In genomic region chr14:60646373-60646772, GRCm38 (mm10) we compare ENCODE assay signal across 20 mouse cellular contexts. TPM values are rescaled to one million over a fixed set of nuclear protein-coding genes. Genes with fewer than 3 reads are reported as not detected.
A peak's percentile ranks its signal among the peaks of the same experiment; 100 is the strongest.
DNase-seq lines count a peak whose midpoint lies in the region; ATAC-seq lines count a peak whose summit lies in the region.
"Had no signal": no experiment of that assay in that cellular context is flagged by ENCODE, and none has a peak within 500 bp of the region (broad histone marks: within the 10 kb centered on the region; RNA-seq: fewer than 3 reads in every experiment).

No protein-coding gene starts in this region.

- 0 out of 2 replicates have a peak overlapping the region, but pooled peaks have one; percentile 21 for H3K27ac ChIP-seq in forebrain, embryonic 12.5 days
- H3K27ac ChIP-seq in forebrain, embryonic 14.5 days (ENCODE audit: low read depth, low read length), result no peak overlapping the region
- peak overlapping the region; percentile 34; the same call in 1 of the 2 replicates for H3K27ac ChIP-seq in neural tube, embryonic 13.5 days (replicated peaks)
- no peak overlapping the region for H3K27ac ChIP-seq in neural tube, embryonic 15.5 days (replicated peaks)
- 0 out of 2 replicates have a peak overlapping the region, but pooled peaks have one; percentile 11 for H3K27ac ChIP-seq in intestine, embryonic 15.5 days
- H3K27ac ChIP-seq: embryonic facial prominence, embryonic 13.5 days; gastrocnemius, adult 2 months; heart, embryonic 13.5 days; limb, embryonic 15.5 days had no signal

- ATAC-seq in forebrain, embryonic 12.5 days (ENCODE audit: low FRiP score), result no peak
- ATAC-seq in forebrain, embryonic 14.5 days, result no peak
- ATAC-seq in neural tube, embryonic 13.5 days (ENCODE audit: low read depth), result no peak
- no peak for ATAC-seq in neural tube, embryonic 15.5 days (ENCODE audit: low FRiP score)
- peak; percentile 60 for ATAC-seq in intestine, embryonic 15.5 days
- ATAC-seq: hindbrain, embryonic 16.5 days; lung, postnatal 0 days had no signal

- no peak overlapping the region for H3K4me3 ChIP-seq in forebrain, embryonic 12.5 days (replicated peaks)
- no peak overlapping the region for H3K4me3 ChIP-seq in forebrain, embryonic 14.5 days (ENCODE audit: low read depth, low read length)
- no peak overlapping the region for H3K4me3 ChIP-seq in neural tube, embryonic 13.5 days
- H3K4me3 ChIP-seq in neural tube, embryonic 15.5 days (replicated peaks), result no peak overlapping the region
- H3K4me3 ChIP-seq in intestine, embryonic 15.5 days (replicated peaks), result no peak overlapping the region
- H3K4me3 ChIP-seq: embryonic facial prominence, embryonic 13.5 days; gastrocnemius, adult 2 months; heart, embryonic 13.5 days; limb, embryonic 15.5 days had no signal

- 69% methylated on average over 5 of the region's 5 CpGs for WGBS in forebrain, embryonic 12.5 days
- 57% methylated on average over 5 of the region's 5 CpGs for WGBS in forebrain, embryonic 14.5 days
- WGBS in neural tube, embryonic 13.5 days, result 53% methylated on average over 5 of the region's 5 CpGs
- 58% methylated on average over 5 of the region's 5 CpGs for WGBS in neural tube, embryonic 15.5 days
- 51% methylated on average over 5 of the region's 5 CpGs for WGBS in intestine, embryonic 15.5 days

- no peak overlapping the region for H3K9ac ChIP-seq in forebrain, embryonic 12.5 days
- H3K9ac ChIP-seq in forebrain, embryonic 14.5 days (ENCODE audit: low read length), result no peak overlapping the region
- H3K9ac ChIP-seq in neural tube, embryonic 13.5 days, result no peak overlapping the region; the same call in 1 of the 2 replicates
- H3K9ac ChIP-seq in neural tube, embryonic 15.5 days (replicated peaks), result no peak overlapping the region
- H3K9ac ChIP-seq in intestine, embryonic 15.5 days, result no peak overlapping the region
- H3K9ac ChIP-seq: embryonic facial prominence, embryonic 13.5 days; heart, embryonic 13.5 days; limb, embryonic 15.5 days had no signal

- H3K4me2 ChIP-seq in forebrain, embryonic 12.5 days, result no peak overlapping the region
- no peak overlapping the region for H3K4me2 ChIP-seq in forebrain, embryonic 14.5 days (ENCODE audit: low read length)
- no peak overlapping the region for H3K4me2 ChIP-seq in neural tube, embryonic 13.5 days
- H3K4me2 ChIP-seq in neural tube, embryonic 15.5 days, result no peak overlapping the region
- no peak overlapping the region for H3K4me2 ChIP-seq in intestine, embryonic 15.5 days (replicated peaks)
- H3K4me2 ChIP-seq: embryonic facial prominence, embryonic 13.5 days; heart, embryonic 13.5 days; limb, embryonic 15.5 days; midbrain, embryonic 11.5 days had no signal

- H3K36me3 ChIP-seq in forebrain, embryonic 12.5 days (replicated peaks), result peaks cover 21% of the 10 kb centered on the region; the same call in 1 of the 2 replicates
- no peaks in the 10 kb centered on the region; the same call in 1 of the 2 replicates for H3K36me3 ChIP-seq in forebrain, embryonic 14.5 days (ENCODE audit: control insufficient read depth, insufficient read depth, low read length)
- H3K36me3 ChIP-seq in neural tube, embryonic 13.5 days, result no peaks in the 10 kb centered on the region
- H3K36me3 ChIP-seq in neural tube, embryonic 15.5 days, result no peaks in the 10 kb centered on the region
- no peaks in the 10 kb centered on the region for H3K36me3 ChIP-seq in intestine, embryonic 15.5 days
- H3K36me3 ChIP-seq: embryonic facial prominence, embryonic 13.5 days; G1E; heart, embryonic 13.5 days; limb, embryonic 15.5 days had no signal

- H3K9me3 ChIP-seq in forebrain, embryonic 12.5 days, result no peaks in the 10 kb centered on the region
- no peaks in the 10 kb centered on the region for H3K9me3 ChIP-seq in forebrain, embryonic 14.5 days (replicated peaks; ENCODE audit: control insufficient read depth, low read length)
- no peaks in the 10 kb centered on the region for H3K9me3 ChIP-seq in neural tube, embryonic 13.5 days
- no peaks in the 10 kb centered on the region for H3K9me3 ChIP-seq in neural tube, embryonic 15.5 days (replicated peaks)
- no peaks in the 10 kb centered on the region for H3K9me3 ChIP-seq in intestine, embryonic 15.5 days
- H3K9me3 ChIP-seq: embryonic facial prominence, embryonic 13.5 days; G1E; heart, embryonic 13.5 days; limb, embryonic 15.5 days had no signal

- H3K27me3 ChIP-seq in forebrain, embryonic 12.5 days, result no peaks in the 10 kb centered on the region
- H3K27me3 ChIP-seq in forebrain, embryonic 14.5 days (replicated peaks; ENCODE audit: control insufficient read depth, insufficient read depth, low read length), result no peaks in the 10 kb centered on the region
- H3K27me3 ChIP-seq in neural tube, embryonic 13.5 days, result no peaks in the 10 kb centered on the region
- no peaks in the 10 kb centered on the region for H3K27me3 ChIP-seq in neural tube, embryonic 15.5 days (replicated peaks)
- H3K27me3 ChIP-seq in intestine, embryonic 15.5 days (replicated peaks), result no peaks in the 10 kb centered on the region
- H3K27me3 ChIP-seq: embryonic facial prominence, embryonic 13.5 days; heart, embryonic 13.5 days; limb, embryonic 15.5 days had no signal

- no peak for DNase-seq in forebrain, embryonic 14.5 days (ENCODE audit: low spot score)
- peak; percentile 88 for DNase-seq in adrenal gland, adult 2 months
- DNase-seq in layer of hippocampus, adult 8-10 months (ENCODE audit: low spot score in 2 of 2), result no peak
- DNase-seq in urinary bladder, postnatal 25 days (ENCODE audit: low spot score), result no peak
- DNase-seq: cerebellum, adult 11-12 months; cerebellum, postnatal 14 days; gastrocnemius, adult 2 months; kidney, adult 8-10 months; thymus, adult 18-20 months had no signal

- H3K4me1 ChIP-seq in forebrain, embryonic 12.5 days, result peaks cover 53% of the 10 kb centered on the region
- peaks cover 26% of the 10 kb centered on the region for H3K4me1 ChIP-seq in forebrain, embryonic 14.5 days (ENCODE audit: control insufficient read depth, insufficient read depth, low read length)
- peaks cover 54% of the 10 kb centered on the region for H3K4me1 ChIP-seq in neural tube, embryonic 13.5 days (replicated peaks)
- H3K4me1 ChIP-seq in neural tube, embryonic 15.5 days, result peaks cover 18% of the 10 kb centered on the region; the same call in 1 of the 2 replicates
- H3K4me1 ChIP-seq in intestine, embryonic 15.5 days (replicated peaks), result peaks cover 11% of the 10 kb centered on the region

RNA-seq across cellular contexts. Expression of gene Spata13, which starts 12.6 kb away (rescaled TPM):
- polyA plus RNA-seq in forebrain, embryonic 12.5 days (2016; fragmentation: Nextera tagmentation; extraction: Ambion mirVana), result 121 and 128 TPM in 2 replicates
- 36.6 and 45.8 TPM in 2 replicates for polyA plus RNA-seq in forebrain, embryonic 14.5 days (2014; fragmentation: Nextera tagmentation; extraction: Ambion mirVana)
- 22.2 and 25.6 TPM in 2 replicates for polyA plus RNA-seq in neural tube, embryonic 13.5 days (2015; fragmentation: Nextera tagmentation; extraction: Ambion mirVana)
- 22.7 and 22.9 TPM in 2 replicates for polyA plus RNA-seq in neural tube, embryonic 15.5 days (2015; fragmentation: Nextera tagmentation; extraction: Ambion mirVana)
- total RNA-seq in adrenal gland, adult 2 months (2021), result 100 to 1,000 TPM; 144 to 151 TPM
- 35.2 and 41.9 TPM in 2 replicates for polyA plus RNA-seq in adrenal gland, adult 2 months (2012; rRNA removed)
- polyA plus RNA-seq in intestine, embryonic 15.5 days (2015; fragmentation: Nextera tagmentation; extraction: Ambion mirVana), result 21.4 and 22.4 TPM in 2 replicates
- total RNA-seq in layer of hippocampus, adult 8-10 months (2022), result 10 to 100 TPM; 22.4 to 27.3 (median 23.9) TPM

Comparison
In these comparisons a context has a peak if more than half of its experiments do, and no peak if none do; other contexts are left out.
1. H3K27ac ChIP-seq: peak in forebrain, embryonic 12.5 days (single experiment), neural tube, embryonic 13.5 days (single experiment) and intestine, embryonic 15.5 days (single experiment); none in forebrain, embryonic 14.5 days (single experiment) and neural tube, embryonic 15.5 days (single experiment).